ENCODE assay signal across 10 mouse cellular contexts in genomic region chr9:108992620-108993361, GRCm38 (mm10). TPM values are rescaled to one million over a fixed set of nuclear protein-coding genes. Genes with fewer than 3 reads are reported as not detected.
A peak's percentile ranks its signal among the peaks of the same experiment; 100 is the strongest.
DNase-seq lines count a peak whose midpoint lies in the region; ATAC-seq and TF ChIP-seq lines count a peak whose summit lies in the region.
"Had no signal": no experiment of that assay in that cellular context is flagged by ENCODE, and none has a peak within 500 bp of the region (broad histone marks: within the 10 kb centered on the region; RNA-seq: fewer than 3 reads in every experiment).

No protein-coding gene starts in this region.

- intact Hi-C loops in gastrocnemius, postnatal 36 days (cut with DNase I), result no loop called here

- no peak overlapping the region for H3K27ac ChIP-seq in lung, embryonic 14.5 days (ENCODE audit: low read depth)
- H3K27ac ChIP-seq in forebrain, embryonic 15.5 days (replicated peaks), result no peak overlapping the region
- H3K27ac ChIP-seq in liver, embryonic 14.5 days, result no peak overlapping the region
- no peak overlapping the region for H3K27ac ChIP-seq in stomach, embryonic 15.5 days

- H3K4me3 ChIP-seq in lung, embryonic 14.5 days (ENCODE audit: low read depth, low read length), result peak overlapping the region; percentile 55
- H3K4me3 ChIP-seq in forebrain, embryonic 15.5 days, result peak overlapping the region; percentile 49
- H3K4me3 ChIP-seq in liver, embryonic 14.5 days (ENCODE audit: insufficient read depth in 1 of 2, low read depth in 2 of 2, low read length in 2 of 2), result peak overlapping the region in 1 of 2 experiments; percentile 51; a peak in 2 of 4 replicates
- 0 out of 2 replicates have a peak overlapping the region, but pooled peaks have one; percentile 45 for H3K4me3 ChIP-seq in stomach, embryonic 15.5 days (replicated peaks)

- H3K4me2 ChIP-seq in lung, embryonic 14.5 days, result peak overlapping the region; percentile 91
- peak overlapping the region; percentile 65 for H3K4me2 ChIP-seq in forebrain, embryonic 15.5 days (replicated peaks)
- peak overlapping the region; percentile 70 for H3K4me2 ChIP-seq in liver, embryonic 14.5 days (ENCODE audit: low read depth)
- H3K4me2 ChIP-seq in stomach, embryonic 15.5 days, result peak overlapping the region; percentile 83

- DNase-seq in lung, embryonic 14.5 days, result no peak
- DNase-seq in lung, postnatal 4 days, result no peak
- DNase-seq in liver, embryonic 14.5 days (ENCODE audit: low read depth in 3 of 3, low spot score in 3 of 3), result no peak
- no peak for DNase-seq in right cerebral cortex, postnatal 14 days
- no peak for DNase-seq in MN1 (ENCODE audit: low spot score)
- no peak for DNase-seq in gastrocnemius, postnatal 36 days
- DNase-seq: gastrocnemius, postnatal 10 days; thymus, postnatal 14 days had no signal

- no peak for TF ChIP-seq EP300 in liver, embryonic 14.5 days (IDR thresholded peaks at IDR 0.05; ENCODE audit: low read depth)

- peaks cover 14% of the 10 kb centered on the region; the same call in 1 of the 2 replicates for H3K4me1 ChIP-seq in lung, embryonic 14.5 days (ENCODE audit: insufficient read depth)
- H3K4me1 ChIP-seq in forebrain, embryonic 15.5 days, result peaks cover 21% of the 10 kb centered on the region
- H3K4me1 ChIP-seq in liver, embryonic 14.5 days (replicated peaks; ENCODE audit: control insufficient read depth in 2 of 2, insufficient read depth in 2 of 2, low read length in 1 of 2), result peaks cover 6 to 36% of the 10 kb centered on the region in 2 experiments
- H3K4me1 ChIP-seq in stomach, embryonic 15.5 days, result peaks cover 31% of the 10 kb centered on the region

- no peak overlapping the region for H3K9ac ChIP-seq in lung, embryonic 14.5 days
- peak overlapping the region; percentile 52; the same call in 1 of the 2 replicates for H3K9ac ChIP-seq in forebrain, embryonic 15.5 days (replicated peaks)
- H3K9ac ChIP-seq in liver, embryonic 14.5 days (replicated peaks), result no peak overlapping the region
- H3K9ac ChIP-seq in stomach, embryonic 15.5 days, result no peak overlapping the region

- H3K9me3 ChIP-seq in lung, embryonic 14.5 days (ENCODE audit: low read depth, low read length), result no peaks in the 10 kb centered on the region
- no peaks in the 10 kb centered on the region for H3K9me3 ChIP-seq in forebrain, embryonic 15.5 days
- no peaks in the 10 kb centered on the region for H3K9me3 ChIP-seq in liver, embryonic 14.5 days (ENCODE audit: control insufficient read depth, low read length)
- no peaks in the 10 kb centered on the region for H3K9me3 ChIP-seq in stomach, embryonic 15.5 days

- 51% methylated on average over 9 of the region's 9 CpGs for WGBS in lung, embryonic 14.5 days
- 86% methylated on average over 9 of the region's 9 CpGs for WGBS in forebrain, embryonic 15.5 days
- WGBS in liver, embryonic 14.5 days (ENCODE audit: insufficient replicate concordance), result 43% methylated on average over 9 of the region's 9 CpGs
- WGBS in stomach, embryonic 15.5 days, result 73% methylated on average over 9 of the region's 9 CpGs

- ATAC-seq in lung, embryonic 14.5 days (ENCODE audit: insufficient read depth), result no peak
- no peak for ATAC-seq in forebrain, embryonic 15.5 days (replicated peaks)
- no peak for ATAC-seq in liver, embryonic 14.5 days (ENCODE audit: insufficient read depth)
- no peak for ATAC-seq in stomach, embryonic 15.5 days (ENCODE audit: insufficient read depth, low FRiP score, low read depth)

- H3K27me3 ChIP-seq in lung, embryonic 14.5 days (ENCODE audit: insufficient read depth, low read length), result no peaks in the 10 kb centered on the region
- H3K27me3 ChIP-seq in forebrain, embryonic 15.5 days, result no peaks in the 10 kb centered on the region
- H3K27me3 ChIP-seq in liver, embryonic 14.5 days (ENCODE audit: control insufficient read depth, insufficient read depth, low read length), result no peaks in the 10 kb centered on the region
- H3K27me3 ChIP-seq in stomach, embryonic 15.5 days (replicated peaks), result no peaks in the 10 kb centered on the region

- TF ChIP-seq CTCF in lung, embryonic 14.5 days (IDR thresholded peaks at IDR 0.05; ENCODE audit: low read depth), result no peak
- no peak for TF ChIP-seq CTCF in liver, embryonic 14.5 days (IDR thresholded peaks at IDR 0.05; ENCODE audit: low read depth)

- no peaks in the 10 kb centered on the region for H3K36me3 ChIP-seq in lung, embryonic 14.5 days (ENCODE audit: insufficient read depth)
- H3K36me3 ChIP-seq in forebrain, embryonic 15.5 days, result no peaks in the 10 kb centered on the region
- H3K36me3 ChIP-seq in liver, embryonic 14.5 days (replicated peaks; ENCODE audit: control insufficient read depth, insufficient read depth, low read depth), result no peaks in the 10 kb centered on the region
- H3K36me3 ChIP-seq in stomach, embryonic 15.5 days, result no peaks in the 10 kb centered on the region

RNA-seq across cellular contexts. Expression of gene Pfkfb4, which starts 1.2 kb away (rescaled TPM):
- polyA plus RNA-seq in lung, embryonic 14.5 days (2014; fragmentation: Nextera tagmentation; extraction: Ambion mirVana), result 7.6 and 9.7 TPM in 2 replicates
- polyA plus RNA-seq in forebrain, embryonic 15.5 days (2015; fragmentation: Nextera tagmentation; extraction: Ambion mirVana), result 27.3 and 28.0 TPM in 2 replicates
- 2.1 TPM in 2 replicates for polyA plus RNA-seq in liver, embryonic 14.5 days (2012; rRNA removed)
- 1.9 and 2.8 TPM in 2 replicates for polyA plus RNA-seq in liver, embryonic 14.5 days (2014; fragmentation: Nextera tagmentation; extraction: Ambion mirVana)
- 9.6 and 10.2 TPM in 2 replicates for polyA plus RNA-seq in stomach, embryonic 15.5 days (2015; fragmentation: Nextera tagmentation; extraction: Ambion mirVana)
- total RNA-seq in gastrocnemius, postnatal 36 days (2021), result 10 to 100 TPM; 37.3 to 46.3 TPM

RNA-seq across cellular contexts. Expression of gene Ucn2, which starts 7.0 kb away (rescaled TPM):
- not detected in 2 replicates for polyA plus RNA-seq in lung, embryonic 14.5 days (2014; fragmentation: Nextera tagmentation; extraction: Ambion mirVana)
- polyA plus RNA-seq in forebrain, embryonic 15.5 days (2015; fragmentation: Nextera tagmentation; extraction: Ambion mirVana), result not detected in 2 replicates
- 0.06 TPM in 2 replicates for polyA plus RNA-seq in liver, embryonic 14.5 days (2012; rRNA removed)
- not detected in 2 replicates for polyA plus RNA-seq in liver, embryonic 14.5 days (2014; fragmentation: Nextera tagmentation; extraction: Ambion mirVana)
- polyA plus RNA-seq in stomach, embryonic 15.5 days (2015; fragmentation: Nextera tagmentation; extraction: Ambion mirVana), result 0.12 and 0.19 TPM in 2 replicates
- under 1 TPM; 0.23 to 0.67 TPM for total RNA-seq in gastrocnemius, postnatal 36 days (2021)

RNA-seq across cellular contexts. Expression of gene Col7a1, which starts 39.4 kb away (rescaled TPM):
- polyA plus RNA-seq in lung, embryonic 14.5 days (2014; fragmentation: Nextera tagmentation; extraction: Ambion mirVana), result 1.7 and 2.1 TPM in 2 replicates
- polyA plus RNA-seq in forebrain, embryonic 15.5 days (2015; fragmentation: Nextera tagmentation; extraction: Ambion mirVana), result 1.1 and 2.0 TPM in 2 replicates
- 0.45 and 0.66 TPM in 2 replicates for polyA plus RNA-seq in liver, embryonic 14.5 days (2012; rRNA removed)
- 0.29 and 0.30 TPM in 2 replicates for polyA plus RNA-seq in liver, embryonic 14.5 days (2014; fragmentation: Nextera tagmentation; extraction: Ambion mirVana)
- 5.9 and 6.6 TPM in 2 replicates for polyA plus RNA-seq in stomach, embryonic 15.5 days (2015; fragmentation: Nextera tagmentation; extraction: Ambion mirVana)
- total RNA-seq in gastrocnemius, postnatal 36 days (2021), result 1 to 10 TPM; 2.4 TPM

RNA-seq across cellular contexts. Expression of gene Shisa5, which starts 45.6 kb away (rescaled TPM):
- 56.6 and 61.0 TPM in 2 replicates for polyA plus RNA-seq in lung, embryonic 14.5 days (2014; fragmentation: Nextera tagmentation; extraction: Ambion mirVana)
- 48.0 and 49.0 TPM in 2 replicates for polyA plus RNA-seq in forebrain, embryonic 15.5 days (2015; fragmentation: Nextera tagmentation; extraction: Ambion mirVana)
- polyA plus RNA-seq in liver, embryonic 14.5 days (2012; rRNA removed), result 14.9 and 16.4 TPM in 2 replicates
- polyA plus RNA-seq in liver, embryonic 14.5 days (2014; fragmentation: Nextera tagmentation; extraction: Ambion mirVana), result 16.0 TPM in 2 replicates
- 104 and 107 TPM in 2 replicates for polyA plus RNA-seq in stomach, embryonic 15.5 days (2015; fragmentation: Nextera tagmentation; extraction: Ambion mirVana)
- total RNA-seq in gastrocnemius, postnatal 36 days (2021), result 10 to 100 TPM; 11.9 to 13.4 TPM

RNA-seq across cellular contexts. Expression of gene Uqcrc1, which starts 56.4 kb away (rescaled TPM):
- polyA plus RNA-seq in lung, embryonic 14.5 days (2014; fragmentation: Nextera tagmentation; extraction: Ambion mirVana), result 446 and 454 TPM in 2 replicates
- 384 and 386 TPM in 2 replicates for polyA plus RNA-seq in forebrain, embryonic 15.5 days (2015; fragmentation: Nextera tagmentation; extraction: Ambion mirVana)
- polyA plus RNA-seq in liver, embryonic 14.5 days (2012; rRNA removed), result 200 and 206 TPM in 2 replicates
- 297 and 318 TPM in 2 replicates for polyA plus RNA-seq in liver, embryonic 14.5 days (2014; fragmentation: Nextera tagmentation; extraction: Ambion mirVana)
- 499 and 511 TPM in 2 replicates for polyA plus RNA-seq in stomach, embryonic 15.5 days (2015; fragmentation: Nextera tagmentation; extraction: Ambion mirVana)
- total RNA-seq in gastrocnemius, postnatal 36 days (2021), result 1,000 to 10,000 TPM; 1,038 to 1,084 TPM
